Mouse (Mus musculus) kidney, postnatal 25 days (tissue): ENCODE data around the gene Dmxl2.

Experiments
- DNase-seq, 2 experiments: peaks; one replicate each; pipeline ENCODE4 v3.0.0; 2021; ENCODE audit warnings: mixed read lengths in 2 of 2

Dmxl2 gene

GRCm38 (mm10) chr9:54499291-54499690, 2.1 kb downstream of the Dmxl2 start:
- no peak for DNase-seq

- DNase-seq = no peak
Measured at GRCm38 (mm10) chr9:54490431-54490830, 11.0 kb downstream of the Dmxl2 start.

- no peak for DNase-seq
Measured at GRCm38 (mm10) chr9:54489599-54489998, 11.8 kb downstream of the Dmxl2 start.

GRCm38 (mm10) chr9:54484927-54485326, 16.5 kb downstream of the Dmxl2 start:
- no peak for DNase-seq

- no peak for DNase-seq
Measured at GRCm38 (mm10) chr9:54483215-54483614, 18.2 kb downstream of the Dmxl2 start.

- no peak for DNase-seq
Measured at GRCm38 (mm10) chr9:54482763-54483162, 18.7 kb downstream of the Dmxl2 start.

GRCm38 (mm10) chr9:54479054-54479453, 22.4 kb downstream of the Dmxl2 start:
- no peak for DNase-seq

GRCm38 (mm10) chr9:54478117-54478516, 23.3 kb downstream of the Dmxl2 start:
- DNase-seq = no peak

GRCm38 (mm10) chr9:54474546-54474945, 26.9 kb downstream of the Dmxl2 start:
- DNase-seq = no peak

- no peak for DNase-seq
Measured at GRCm38 (mm10) chr9:54474031-54474430, 27.4 kb downstream of the Dmxl2 start.

- no peak for DNase-seq
Measured at GRCm38 (mm10) chr9:54472784-54473183, 28.6 kb downstream of the Dmxl2 start.

- DNase-seq = no peak
Measured at GRCm38 (mm10) chr9:54469339-54469738, 32.1 kb downstream of the Dmxl2 start.

GRCm38 (mm10) chr9:54467433-54467933, 33.9 kb downstream of the Dmxl2 start:
- no peak for DNase-seq

GRCm38 (mm10) chr9:54463483-54464054, 37.9 kb downstream of the Dmxl2 start:
- no peak for DNase-seq

GRCm38 (mm10) chr9:54439015-54439414, 62.4 kb downstream of the Dmxl2 start:
- DNase-seq = no peak

- DNase-seq = peak; percentile 46 to 61
Measured at GRCm38 (mm10) chr9:54438246-54438645, 63.2 kb downstream of the Dmxl2 start.

GRCm38 (mm10) chr9:54416238-54416637, 85.2 kb downstream of the Dmxl2 start:
- no peak for DNase-seq

GRCm38 (mm10) chr9:54356756-54357155, 144.7 kb downstream of the Dmxl2 start:
- DNase-seq = no peak

- no peak for DNase-seq
Measured at GRCm38 (mm10) chr9:54342026-54342425, 159.4 kb downstream of the Dmxl2 start.

- peak in 1 of 2 experiments; percentile 68 for DNase-seq
Measured at GRCm38 (mm10) chr9:54336532-54337144, 164.8 kb downstream of the Dmxl2 start.

- no peak for DNase-seq
Measured at GRCm38 (mm10) chr9:54335582-54335981, 165.8 kb downstream of the Dmxl2 start.

GRCm38 (mm10) chr9:54329201-54329600, 172.2 kb downstream of the Dmxl2 start:
- no peak for DNase-seq

GRCm38 (mm10) chr9:54323456-54323855, 178.0 kb downstream of the Dmxl2 start:
- no peak for DNase-seq

- DNase-seq = peak in 1 of 2 experiments; percentile 6
Measured at GRCm38 (mm10) chr9:54316363-54316762, 185.1 kb downstream of the Dmxl2 start.
